Mouse (Mus musculus): ENCODE data around the gene Olfr911-ps1. TPM values are rescaled to one million over a fixed set of nuclear protein-coding genes. Genes with fewer than 3 reads are reported as not detected.

Gene Olfr911-ps1
- total RNA-seq (2021), result not detected
- long read RNA-seq, experiment 1, result 0 reads
- long read RNA-seq, experiment 2, result 0 reads

DNA sequence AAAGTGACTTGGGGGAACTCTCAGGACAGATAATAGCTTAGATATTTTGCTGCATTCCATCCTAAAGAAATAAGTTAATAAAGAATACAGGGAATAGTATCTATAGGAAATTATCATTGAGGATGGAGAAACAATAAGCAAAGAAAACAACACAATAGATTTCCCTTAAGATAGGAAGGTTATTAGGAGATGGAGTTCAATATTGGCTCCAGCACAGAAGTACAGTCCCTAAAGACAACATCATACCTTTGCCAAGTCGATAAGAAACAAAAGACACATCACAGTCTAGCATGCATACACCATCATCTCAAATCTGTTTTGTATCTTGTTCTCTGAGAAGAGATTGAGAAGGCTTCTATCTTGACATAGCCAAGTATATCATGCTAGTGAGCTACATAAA is at the start of gene Olfr911-ps1:
Gene Olfr911-ps1 (plus strand): TSS at position 301 of the 400 bp plus-strand sequence.
- no peak for DNase-seq (ENCODE audit: low spot score in 2 of 2)

DNA sequence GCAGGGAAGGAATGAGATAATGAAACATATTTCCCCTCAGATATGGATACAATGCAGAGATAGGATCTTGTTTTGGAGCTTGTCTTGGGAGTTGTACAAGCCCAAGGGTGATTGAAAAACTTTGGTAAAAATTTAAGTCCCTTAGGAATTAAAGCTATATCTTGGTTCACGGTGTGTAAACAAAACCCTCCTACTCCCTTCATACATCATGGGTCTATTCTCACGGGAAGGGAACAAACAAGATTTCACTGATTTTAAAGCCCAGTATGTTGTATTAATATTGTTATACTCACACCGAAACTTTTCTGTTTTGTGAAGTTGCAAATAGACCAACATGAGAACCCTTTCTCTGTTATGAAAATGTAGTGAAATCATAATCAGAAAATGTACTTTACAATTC is 34.6 kb upstream of the Olfr911-ps1 start, which contains the start of gene Olfr906:
Gene Olfr906 (plus strand): TSS at position 301 of the 400 bp plus-strand sequence.
- DNase-seq (ENCODE audit: low spot score in 2 of 2), result no peak

DNA sequence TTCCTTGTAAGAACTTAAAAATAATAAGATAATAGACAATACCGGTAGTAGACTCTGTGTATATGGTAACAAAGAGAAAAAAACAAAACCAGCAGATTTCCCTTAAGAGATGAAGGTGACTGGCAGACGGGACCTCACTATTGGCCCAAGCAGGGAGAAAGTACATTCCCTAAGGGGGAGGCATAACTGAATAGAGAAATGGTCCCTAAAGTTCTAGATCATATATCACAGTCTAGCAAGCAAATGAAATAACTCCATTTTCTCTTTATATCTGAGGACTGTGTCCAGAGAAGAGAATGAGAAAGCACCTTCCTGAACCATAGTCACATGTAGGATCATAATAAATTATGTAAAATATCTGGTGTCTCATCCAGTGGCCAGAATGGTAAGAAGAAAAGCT is 25.9 kb upstream of the Olfr911-ps1 start, which contains the start of gene Olfr907:
Gene Olfr907 (plus strand): TSS at position 301 of the 400 bp plus-strand sequence.
- no peak for DNase-seq (ENCODE audit: low spot score in 2 of 2)

- no peak for DNase-seq (ENCODE audit: low spot score in 2 of 2)
Observed at GRCm38 (mm10) chr9:38512353-38512752, 9.0 kb upstream of the Olfr911-ps1 start.

DNA sequence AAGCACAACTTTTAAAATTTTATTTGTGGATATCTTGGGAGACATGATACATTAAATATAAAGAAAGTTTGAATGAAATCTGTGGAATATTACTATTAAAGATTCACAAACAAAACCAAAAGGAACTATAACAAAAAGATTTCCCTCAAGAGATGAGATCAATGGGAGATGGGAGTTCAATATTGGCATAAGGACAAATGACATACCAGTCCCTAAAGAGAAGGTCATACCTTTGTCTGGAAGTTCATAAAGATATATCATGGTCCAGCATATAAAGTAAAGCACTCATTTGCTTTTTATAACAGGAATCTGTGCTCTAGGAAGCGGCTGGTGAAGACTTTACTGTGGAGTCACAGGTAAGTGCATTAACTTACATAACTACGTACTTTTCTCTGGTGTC is 16.2 kb downstream of the Olfr911-ps1 start, which contains the start of gene Olfr910:
Gene Olfr910 (plus strand): TSS at position 301 of the 400 bp plus-strand sequence.
- DNase-seq (ENCODE audit: low spot score in 2 of 2), result no peak

Other genes with a start within 250 kb of the Olfr911-ps1 start
- not detected for gene Olfr896-ps1, start 230.5 kb upstream of the Olfr911-ps1 start, total RNA-seq (2021)
- not detected for gene Olfr25, start 192.5 kb upstream of the Olfr911-ps1 start, total RNA-seq (2021)
- gene Olfr898, start 173.2 kb upstream of the Olfr911-ps1 start, total RNA-seq (2021), result not detected
- not detected for gene Olfr250, start 154.7 kb upstream of the Olfr911-ps1 start, total RNA-seq (2021)
- gene Olfr251, start 144.5 kb upstream of the Olfr911-ps1 start, total RNA-seq (2021), result not detected
- not detected for gene Olfr147, start 119.9 kb upstream of the Olfr911-ps1 start, total RNA-seq (2021)
- gene Olfr901, start 92.1 kb upstream of the Olfr911-ps1 start, total RNA-seq (2021), result not detected
- gene Olfr902, start 73.9 kb upstream of the Olfr911-ps1 start, total RNA-seq (2021), result not detected
- gene Olfr904, start 58.4 kb upstream of the Olfr911-ps1 start, total RNA-seq (2021), result not detected
- gene Olfr905, start 50.5 kb upstream of the Olfr911-ps1 start, total RNA-seq (2021), result under 1 TPM in 1 of 2 experiments, not detected in 1; 0.06 TPM
- not detected for gene Olfr906, start 34.5 kb upstream of the Olfr911-ps1 start, total RNA-seq (2021)
- gene Olfr907, start 25.8 kb upstream of the Olfr911-ps1 start, total RNA-seq (2021), result not detected
- gene Olfr910, start 16.3 kb downstream of the Olfr911-ps1 start, total RNA-seq (2021), result not detected
- not detected for gene Olfr912, start 58.6 kb downstream of the Olfr911-ps1 start, total RNA-seq (2021)
- gene Olfr913, start 71.2 kb downstream of the Olfr911-ps1 start, total RNA-seq (2021), result not detected
- not detected for gene Olfr914, start 83.5 kb downstream of the Olfr911-ps1 start, total RNA-seq (2021)
- not detected for gene Olfr916, start 138.3 kb downstream of the Olfr911-ps1 start, total RNA-seq (2021)
- not detected for gene Olfr917, start 144.3 kb downstream of the Olfr911-ps1 start, total RNA-seq (2021)
- not detected for gene Olfr918, start 153.0 kb downstream of the Olfr911-ps1 start, total RNA-seq (2021)
- not detected for gene Olfr919, start 182.1 kb downstream of the Olfr911-ps1 start, total RNA-seq (2021)
- 10 to 100 TPM; 41.1 to 43.6 TPM for gene Vwa5a, start 196.7 kb downstream of the Olfr911-ps1 start, total RNA-seq (2021)
- gene Olfr920, start 230.7 kb downstream of the Olfr911-ps1 start, total RNA-seq (2021), result under 1 TPM; 0.19 to 0.33 TPM